Mouse (Mus musculus): ENCODE data around the gene Zfp64.
A peak's percentile ranks its signal among the peaks of the same experiment; 100 is the strongest.

The Zfp64 gene

DNA sequence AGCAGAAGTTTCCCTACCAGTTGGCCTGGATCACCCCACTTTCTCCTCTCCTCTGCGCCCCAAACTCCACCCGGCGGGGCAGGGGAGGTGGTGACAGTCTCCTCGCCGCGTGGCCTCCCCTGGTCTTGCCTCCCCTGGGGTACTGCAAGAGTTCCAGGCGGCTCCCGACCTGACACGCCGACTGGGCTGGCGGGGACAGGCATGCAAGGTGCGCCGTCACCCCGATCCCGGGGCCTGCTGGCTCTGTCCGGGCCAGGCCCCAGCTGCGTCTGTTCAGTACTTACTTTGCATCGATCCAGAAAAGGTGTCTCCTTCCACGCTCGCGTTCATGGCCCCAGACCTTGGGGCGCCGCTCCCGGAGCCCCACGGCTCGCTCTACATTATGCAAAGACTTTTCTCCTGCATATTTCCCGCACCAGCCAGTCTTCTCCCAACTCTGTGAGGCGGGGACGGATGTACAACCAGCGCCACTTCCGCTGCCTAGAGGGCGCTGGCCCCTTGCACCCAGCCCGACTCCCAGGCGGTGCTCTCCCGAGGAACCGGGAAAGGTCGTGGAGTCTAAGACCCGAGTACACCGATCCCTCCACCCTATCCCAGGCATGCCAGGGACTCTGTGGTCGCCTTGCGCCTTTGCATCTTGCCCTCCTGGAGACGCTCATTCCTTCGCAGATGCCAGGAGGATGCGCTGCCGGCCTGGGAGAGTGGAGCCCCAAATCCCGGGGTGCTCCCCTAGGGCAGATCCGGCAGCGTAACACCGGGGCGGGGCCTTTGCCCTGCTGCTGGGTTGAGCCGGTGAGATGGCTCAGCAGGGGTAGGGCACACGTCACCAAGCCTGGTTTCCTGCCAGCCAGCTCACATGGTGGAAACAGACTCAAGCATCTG is at the start of gene Zfp64:
Gene Zfp64, minus strand, starts transcription at position 753 of the 882 bp plus-strand sequence.
- peak; percentile 63 for DNase-seq (ENCODE audit: low spot score)

GRCm38 (mm10) chr2:168992642-168993420 is 37.4 kb upstream of the Zfp64 start:
- DNase-seq (ENCODE audit: low spot score): no peak

DNA sequence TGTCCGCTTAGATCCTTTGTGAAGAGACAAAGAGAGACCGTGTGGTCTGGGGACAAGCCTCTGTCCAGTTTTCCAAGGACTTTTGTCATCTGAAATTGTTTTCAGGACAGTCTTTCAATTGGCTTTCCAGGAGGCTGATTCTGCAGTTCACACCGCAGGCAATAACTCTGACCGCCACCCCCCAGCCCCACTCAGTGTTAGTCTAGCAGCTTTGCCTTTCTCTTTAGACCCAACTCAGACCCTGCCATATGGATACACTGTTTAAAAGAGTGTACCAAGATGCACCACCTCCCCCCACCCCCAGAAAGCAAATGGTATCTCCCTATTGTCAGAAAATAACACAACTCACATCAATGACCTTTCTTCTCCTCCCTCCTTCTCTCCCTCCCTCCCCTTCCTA is 35.6 kb upstream of the Zfp64 start:
- no peak for DNase-seq (ENCODE audit: low spot score)

DNA sequence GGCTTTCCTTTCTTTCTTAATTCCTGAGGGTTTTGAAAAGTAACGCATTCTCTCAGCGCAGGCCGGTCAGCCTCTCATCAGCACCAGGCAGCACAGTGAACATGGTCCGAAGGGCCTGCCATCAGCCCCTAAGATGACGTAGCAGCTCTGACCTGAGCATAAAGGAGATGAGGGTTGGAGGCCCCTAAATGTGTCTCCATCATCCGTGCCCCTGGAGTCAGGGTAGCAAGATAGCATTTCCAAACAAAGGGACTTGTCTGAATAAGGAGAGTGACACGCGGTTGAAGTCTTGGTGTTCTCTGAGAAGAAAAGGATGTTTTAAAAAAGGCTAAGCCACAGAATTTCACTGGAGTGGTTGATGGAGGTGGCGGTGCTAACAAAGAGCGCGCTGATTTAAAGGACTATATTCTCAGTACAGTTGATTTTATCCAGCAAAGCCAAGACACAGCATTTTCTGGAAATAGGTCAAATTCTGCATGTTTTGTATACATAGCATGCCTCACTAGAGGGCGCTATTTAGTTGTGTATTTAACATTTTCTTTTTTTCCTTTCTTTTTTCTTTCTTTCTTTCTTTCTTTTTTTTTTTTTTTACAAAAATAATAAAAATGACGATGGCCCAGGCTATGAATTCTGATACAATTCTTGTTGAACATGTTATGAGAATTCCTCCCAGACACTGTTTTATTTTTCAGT is 34.8 kb upstream of the Zfp64 start:
- DNase-seq (ENCODE audit: low spot score): peak; percentile 22

- DNase-seq (ENCODE audit: low spot score): no peak
Observed at GRCm38 (mm10) chr2:168988056-168988455, 32.7 kb upstream of the Zfp64 start.

GRCm38 (mm10) chr2:168987421-168987820 is 32.0 kb upstream of the Zfp64 start:
- no peak for DNase-seq (ENCODE audit: low spot score)

DNA sequence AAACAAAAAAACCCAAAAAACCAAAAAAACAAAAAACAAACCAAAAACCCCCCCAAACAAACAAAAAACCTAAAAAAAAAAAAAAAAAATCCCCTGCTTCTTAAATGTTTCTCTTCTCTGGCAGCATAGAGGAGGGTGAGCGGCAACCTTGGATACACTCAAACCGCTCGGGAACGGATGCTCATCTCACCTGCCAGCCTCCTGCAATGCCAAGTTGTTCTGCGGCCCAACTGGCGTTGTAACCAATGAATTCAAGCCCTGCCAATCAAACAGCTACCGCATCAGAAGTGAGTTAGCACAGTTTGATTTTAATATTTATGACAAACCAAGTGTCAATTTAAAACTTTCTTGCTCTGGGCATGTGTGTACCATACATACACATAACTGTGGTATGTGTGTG is 26.6 kb upstream of the Zfp64 start:
- DNase-seq (ENCODE audit: low spot score): no peak

- no peak for DNase-seq (ENCODE audit: low spot score)
Observed at GRCm38 (mm10) chr2:168981448-168981847, 26.1 kb upstream of the Zfp64 start.

GRCm38 (mm10) chr2:168980859-168981258 is 25.5 kb upstream of the Zfp64 start:
- DNase-seq (ENCODE audit: low spot score): peak; percentile 21

DNA sequence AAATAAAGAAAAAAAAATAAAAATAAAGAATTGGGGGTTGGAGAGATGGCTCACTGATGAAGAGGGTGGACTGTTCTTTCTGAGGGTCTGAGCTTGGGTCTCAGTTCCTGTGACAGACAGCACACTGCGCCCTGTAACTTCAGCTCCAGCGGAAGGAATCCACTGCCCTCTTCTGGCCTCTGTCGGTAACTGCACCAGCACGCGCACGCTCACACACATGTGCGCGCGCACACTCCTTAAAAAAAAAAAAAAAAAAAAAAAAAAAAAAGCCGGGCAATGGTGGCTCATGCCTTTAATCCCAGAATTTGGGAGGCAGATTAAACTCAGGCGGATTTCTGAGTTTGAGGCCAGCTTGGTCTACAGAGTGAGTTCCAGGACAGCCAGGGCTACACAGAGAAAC is 24.4 kb upstream of the Zfp64 start:
- no peak for DNase-seq (ENCODE audit: low spot score)

DNA sequence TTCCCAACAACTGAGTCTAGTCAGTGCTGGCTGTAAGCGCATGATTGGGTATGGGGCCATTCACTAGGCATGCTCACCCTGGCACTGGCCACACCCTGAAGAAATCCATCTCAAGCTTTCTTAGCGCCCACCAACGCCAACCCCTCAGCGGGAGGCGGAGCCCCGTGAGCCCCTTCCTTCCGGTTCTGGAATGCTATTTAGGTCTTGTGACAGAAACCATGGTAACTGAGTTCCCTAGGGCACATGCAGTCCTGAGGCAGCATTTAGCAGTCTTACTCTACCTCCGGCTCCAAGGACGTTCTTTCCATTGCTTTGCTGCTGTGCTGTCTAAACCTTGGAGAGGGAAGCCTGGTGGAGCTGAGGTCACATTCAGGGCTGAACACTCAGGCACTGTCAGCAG is 22.6 kb upstream of the Zfp64 start:
- no peak for DNase-seq (ENCODE audit: low spot score)

- DNase-seq (ENCODE audit: low spot score): no peak
Observed at GRCm38 (mm10) chr2:168970131-168970530, 14.7 kb upstream of the Zfp64 start.

DNA sequence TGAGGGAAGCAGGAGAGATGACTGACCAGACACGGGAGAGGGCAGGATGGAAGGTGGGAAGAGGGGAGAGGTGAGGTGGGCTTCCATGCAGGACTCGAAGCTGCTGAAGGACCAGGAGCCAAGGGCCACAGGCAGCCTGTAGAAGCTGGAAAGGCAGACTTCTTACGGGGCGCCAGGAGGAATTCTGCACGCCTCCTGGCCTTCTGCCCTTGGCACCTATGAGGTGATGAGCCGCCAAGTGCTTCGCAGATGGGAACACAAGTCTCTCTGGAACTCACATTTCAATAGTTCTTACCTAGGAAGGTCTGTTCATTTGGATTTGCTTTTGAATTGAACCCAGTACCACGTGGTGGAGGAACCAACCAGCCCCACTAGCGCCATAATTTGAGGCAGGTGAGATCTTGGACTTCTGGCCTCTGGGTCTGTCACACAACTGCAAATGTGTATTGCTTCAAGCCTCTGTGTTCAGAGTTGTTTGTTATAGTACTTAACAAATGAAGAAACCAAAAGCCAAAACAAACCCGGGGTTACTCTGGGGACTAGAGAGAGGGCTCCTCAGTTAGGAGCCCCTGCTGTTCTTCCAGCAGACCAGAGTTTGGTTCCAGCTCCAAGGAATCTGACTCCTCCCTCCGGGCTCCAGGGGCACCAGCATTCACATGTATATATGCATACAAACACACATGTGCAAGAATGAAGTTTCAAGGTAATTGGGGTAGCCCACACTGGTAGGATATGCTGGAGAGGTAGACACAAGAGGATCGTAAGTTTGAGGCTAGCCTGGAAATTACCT is 12.9 kb upstream of the Zfp64 start:
- DNase-seq (ENCODE audit: low spot score): no peak

DNA sequence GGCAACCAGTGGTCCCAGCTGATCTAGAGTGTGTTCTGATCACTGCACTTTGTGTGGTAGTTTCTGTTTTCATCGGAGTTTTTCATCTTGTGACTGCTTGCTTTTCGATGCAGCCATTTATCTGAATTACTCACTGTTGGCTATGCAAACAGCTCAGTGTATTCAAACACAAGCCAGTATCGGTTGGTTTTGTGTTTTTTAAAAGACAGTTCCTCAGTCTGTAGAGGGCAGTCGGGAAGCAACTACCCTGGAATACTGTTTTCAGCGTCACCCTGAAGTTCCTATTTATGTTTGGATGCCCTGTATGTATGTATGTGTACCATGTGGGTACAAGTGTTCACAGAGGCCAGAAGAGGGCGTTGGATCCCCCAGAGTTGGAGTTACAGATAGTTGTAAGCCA is 11.1 kb upstream of the Zfp64 start:
- DNase-seq (ENCODE audit: low spot score): no peak

DNA sequence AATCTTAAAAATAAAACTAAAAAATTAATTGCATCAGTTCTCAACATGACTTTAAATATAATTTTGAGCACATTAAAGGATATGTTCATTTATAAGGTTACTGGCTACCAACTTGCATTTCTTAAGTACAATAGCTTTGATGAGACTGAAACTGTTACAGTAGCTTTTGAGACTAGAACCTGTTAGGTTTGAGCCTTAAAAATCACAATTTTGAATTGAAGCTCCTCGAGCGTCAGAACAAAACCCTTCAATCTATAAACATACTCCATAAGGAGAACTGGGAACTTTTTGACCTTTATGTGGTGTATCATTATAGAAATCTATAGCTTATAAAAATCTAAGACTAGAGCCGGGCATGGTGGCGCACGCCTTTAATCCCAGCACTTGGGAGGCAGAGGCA is 9.5 kb upstream of the Zfp64 start:
- DNase-seq (ENCODE audit: low spot score): no peak

DNA sequence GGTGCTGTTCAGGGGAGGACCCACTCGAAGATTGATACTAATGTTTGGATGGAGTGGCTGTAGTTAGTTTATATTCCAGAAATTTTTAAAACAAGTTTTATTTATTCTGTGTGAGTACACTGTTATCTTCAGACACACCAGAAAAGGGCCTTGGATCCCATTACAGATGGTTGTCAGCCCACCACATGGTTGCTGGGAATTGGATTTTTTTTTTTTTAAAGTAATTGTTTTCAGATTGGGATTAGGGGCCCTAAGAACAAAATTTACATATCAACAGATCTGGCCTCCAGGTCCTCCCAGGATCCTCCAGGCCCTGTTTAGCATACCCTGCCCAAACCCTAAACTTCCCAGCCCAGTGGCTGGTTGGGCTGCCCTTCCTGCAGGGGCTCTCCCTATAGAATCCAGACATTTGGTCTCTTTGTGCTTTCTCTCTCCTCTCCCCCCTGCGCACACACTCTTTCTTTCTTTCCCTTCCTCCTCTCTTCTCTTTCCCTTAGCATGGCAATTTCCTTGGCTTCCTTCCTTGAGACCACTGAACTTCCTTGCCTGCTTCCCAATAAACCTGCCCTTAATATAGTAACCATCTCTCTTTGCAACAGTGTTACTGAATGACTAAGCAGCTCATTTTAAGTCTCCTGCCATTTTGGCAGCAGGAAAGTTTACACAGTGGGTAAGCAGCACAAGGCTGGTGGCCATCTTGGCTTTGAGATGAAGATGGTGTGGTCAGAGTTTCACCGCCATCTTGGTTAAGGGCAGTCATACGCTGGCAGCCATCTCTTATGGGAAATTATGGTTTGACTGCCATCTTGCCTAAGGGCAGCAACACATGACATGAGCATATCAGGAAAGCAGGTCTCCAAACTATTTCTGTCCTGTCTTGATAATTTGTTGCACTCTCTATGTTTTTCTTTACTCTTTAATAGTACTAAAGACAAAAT is 6.6 kb upstream of the Zfp64 start:
- DNase-seq (ENCODE audit: low spot score): no peak

GRCm38 (mm10) chr2:168960814-168961213 is 5.4 kb upstream of the Zfp64 start:
- DNase-seq (ENCODE audit: low spot score): no peak

DNA sequence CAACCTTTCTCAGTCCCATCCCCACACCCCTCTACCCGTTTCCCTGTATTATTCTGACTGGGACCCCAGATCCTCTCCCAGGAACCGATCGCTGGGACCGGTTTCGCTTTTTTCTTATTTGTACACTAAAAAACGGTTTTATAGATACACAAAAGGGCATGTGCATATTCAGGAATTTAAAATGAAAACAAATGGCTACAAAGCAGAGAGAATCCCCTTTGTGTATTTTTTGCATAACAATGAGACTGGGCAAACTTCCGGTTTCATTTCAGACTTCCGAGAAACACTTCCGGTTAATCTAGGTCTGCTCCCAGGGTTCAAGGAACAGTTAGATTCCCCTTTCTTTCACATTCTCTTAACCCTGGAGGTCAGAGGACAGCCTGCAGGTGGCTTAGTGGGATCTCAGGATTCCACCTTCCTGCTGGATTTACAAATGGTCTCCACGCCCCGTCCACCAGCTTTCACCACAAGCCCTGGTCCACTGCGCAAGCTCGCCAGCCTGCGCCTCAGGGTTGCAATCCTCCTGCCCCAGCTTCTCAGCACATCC is 4.0 kb upstream of the Zfp64 start:
- no peak for DNase-seq (ENCODE audit: low spot score)

- DNase-seq (ENCODE audit: low spot score): no peak
Observed at GRCm38 (mm10) chr2:168955850-168956346, 511 bp upstream of the Zfp64 start.

DNA sequence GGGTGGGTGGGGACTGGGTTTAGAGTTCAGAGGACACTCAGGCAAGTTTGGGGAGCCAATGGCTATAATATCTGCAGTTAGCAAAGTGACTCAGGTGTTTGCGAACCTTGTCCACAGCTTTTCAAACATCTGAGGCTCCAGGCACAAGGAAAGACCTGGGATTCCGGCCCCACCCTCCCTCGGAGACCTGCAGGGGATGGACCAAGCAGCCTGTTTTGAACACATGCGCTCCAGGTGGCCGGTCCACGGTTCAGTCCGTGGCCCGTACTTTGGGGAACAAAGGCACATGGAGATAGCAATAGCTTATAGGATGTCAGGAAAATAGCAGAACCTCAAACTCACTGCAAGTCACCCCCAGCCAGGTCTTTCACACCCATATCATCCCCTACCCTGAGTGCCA is 1.0 kb downstream of the Zfp64 start:
- no peak for DNase-seq (ENCODE audit: low spot score)

Measured in layer of hippocampus, adult 9-10 months (tissue).